Mouse (Mus musculus) liver, postnatal 0 days (tissue): ENCODE measurements around the gene Bpifb1. TPM values are rescaled to one million over a fixed set of nuclear protein-coding genes. Genes with fewer than 3 reads are reported as not detected.
"Not testable (repeated sequence)": the region's sequence is repeated elsewhere in the genome, so short reads cannot be mapped to it uniquely, and the experiment has no call there.

Source experiments
- ATAC-seq: fragments of 200-750 bp; cut with Nextera tagmentation; 2 replicates; pipeline ENCODE4 v1.8.0; 2017; ENCODE audit warnings: mild to moderate bottlenecking, moderate library complexity
- DNase-seq: peaks from one replicate; pipeline ENCODE4 v3.0.0-alpha.2; 2016
- H3K27ac ChIP-seq: fragments of 300-500 bp; sonication (generic); 2 replicates; pipeline ENCODE4 v1.5.1; 2014; ENCODE audit warnings: antibody characterized with exemption, moderate library complexity, mild to moderate bottlenecking, low read depth
- H3K27me3 ChIP-seq: fragments of 300-500 bp; sonication (generic); 2 replicates; pipeline ENCODE4 v1.6.1; 2014; ENCODE audit warnings: low read length, control low read depth, mixed read lengths; ENCODE audit not compliant: insufficient read depth
- H3K36me3 ChIP-seq: fragments of 300-500 bp; sonication (generic); replicated peaks from 2 replicates; pipeline ENCODE4 v1.6.1; 2014; ENCODE audit warnings: mild to moderate bottlenecking, control low read depth, low read length, moderate library complexity, mixed read lengths; ENCODE audit not compliant: insufficient read depth
- H3K4me1 ChIP-seq: fragments of 300-500 bp; sonication (generic); 2 replicates; pipeline ENCODE4 v1.6.1; 2014; ENCODE audit warnings: antibody characterized with exemption, mild to moderate bottlenecking, control low read depth; ENCODE audit not compliant: insufficient read depth
- H3K4me2 ChIP-seq: fragments of 300-500 bp; sonication (generic); 2 replicates; pipeline ENCODE4 v1.6.1; 2014; ENCODE audit warnings: low read depth, mild to moderate bottlenecking, low read length, moderate library complexity, mixed read lengths
- H3K4me3 ChIP-seq: fragments of 300-500 bp; sonication (generic); 2 replicates; pipeline ENCODE4 v1.5.1; 2014; ENCODE audit warnings: low read depth, low read length
- H3K9ac ChIP-seq: fragments of 300-500 bp; sonication (generic); replicated peaks from 2 replicates; pipeline ENCODE4 v1.6.1; 2014; ENCODE audit warnings: mild to moderate bottlenecking, moderate library complexity
- H3K9me3 ChIP-seq: fragments of 300-500 bp; sonication (generic); 2 replicates; pipeline ENCODE4 v1.6.1; 2016; ENCODE audit warnings: mild to moderate bottlenecking, control low read depth, low read length, mixed read lengths
- CTCF ChIP-seq: sonication (generic); IDR thresholded peaks from 2 replicates; pipeline ENCODE4 v1.5.1; 2016; ENCODE audit warnings: antibody characterized with exemption, low read depth
- EP300 ChIP-seq: IDR thresholded peaks from 2 replicates; pipeline ENCODE4 v1.6.1; 2016; ENCODE audit warnings: antibody characterized with exemption, low read depth, mild to moderate bottlenecking
- whole genome bisulfite sequencing: fragments of 180-500 bp; shearing (Covaris S2); extraction: QIAGEN DNeasy Blood & Tissue Kit; methylation state at CpG from one replicate; pipeline ENCODE4 v1.1.7; 2014; ENCODE audit not compliant: insufficient replicate concordance; 5-methylcytosine and 5-hydroxymethylcytosine counted together
- polyA plus RNA-seq: library from polyadenylated mRNA; unstranded; fragments of >200 nt; fragmentation: Nextera tagmentation; extraction: Ambion mirVana; gene quantifications from 2 replicates; pipeline ENCODE4 v1.2.1, GENCODE M21; 2015

Bpifb1 gene
- polyA plus RNA-seq, 1 experiment from 2014 or later: 0.16 TPM

- TF ChIP-seq CTCF: no peak
- TF ChIP-seq EP300: no peak
- Histone ChIP-seq H3K36me3 (no peaks in the 10 kb centered on the region), H3K9me3 (no peaks in the 10 kb centered on the region), H3K4me2 (no peak within 1 kb of the TSS), H3K4me3 (no peak within 1 kb of the TSS), H3K27me3 (no peaks in the 10 kb centered on the region), H3K9ac (no peak within 1 kb of the TSS), H3K27ac (no peak within 1 kb of the TSS), H3K4me1 (no peaks in the 10 kb centered on the region)
- WGBS: 20% methylated on average over 14 of the region's 14 CpGs
- ATAC-seq: no peak
- no peak for DNase-seq
Measured at GRCm38 (mm10) chr2:154223265-154223916, 32.8 kb downstream of the Bpifb1 start, which contains the start of gene Bpifb5. Bpifb5 (plus strand) TSS chr2:154223742.

GRCm38 (mm10) chr2:154223917-154224273, 33.3 kb downstream of the Bpifb1 start:
- H3K27me3 ChIP-seq: no peaks in the 10 kb centered on the region
- no peaks in the 10 kb centered on the region for H3K9me3 ChIP-seq
- DNase-seq (no peak), ATAC-seq (no peak)
- no peaks in the 10 kb centered on the region for H3K4me1 ChIP-seq
- no peak for TF ChIP-seq CTCF
- no peak for TF ChIP-seq EP300
- 41% methylated on average over 2 of the region's 2 CpGs for WGBS
- H3K36me3 ChIP-seq: no peaks in the 10 kb centered on the region
- no peak overlapping the region for H3K4me3 ChIP-seq
- no peak overlapping the region for H3K9ac ChIP-seq
- no peak overlapping the region for H3K4me2 ChIP-seq
- no peak overlapping the region for H3K27ac ChIP-seq

- 62% methylated on average over 4 of the region's 4 CpGs for WGBS
Measured at GRCm38 (mm10) chr2:154226991-154227390, 36.4 kb downstream of the Bpifb1 start.

GRCm38 (mm10) chr2:154227830-154228229, 37.2 kb downstream of the Bpifb1 start:
- Histone ChIP-seq H3K27me3 (no peaks in the 10 kb centered on the region), H3K9me3 (no peaks in the 10 kb centered on the region), H3K4me3 (no peak overlapping the region), H3K27ac (no peak overlapping the region), H3K36me3 (no peaks in the 10 kb centered on the region), H3K4me1 (no peaks in the 10 kb centered on the region), H3K9ac (no peak overlapping the region), H3K4me2 (no peak overlapping the region)
- WGBS: 67% methylated on average over 5 of the region's 5 CpGs
- TF ChIP-seq CTCF: no peak
- no peak for TF ChIP-seq EP300
- ATAC-seq (no peak), DNase-seq (no peak)

More at GRCm38 (mm10) chr2:154226991-154227390, 36.4 kb downstream of the Bpifb1 start:
- TF ChIP-seq CTCF: no peak
- no peak for TF ChIP-seq EP300
- no peak for DNase-seq
- H3K36me3 ChIP-seq: no peaks in the 10 kb centered on the region
- H3K27me3 ChIP-seq: no peaks in the 10 kb centered on the region
- ATAC-seq: no peak
- H3K4me2 ChIP-seq: no peak overlapping the region
- no peak overlapping the region for H3K27ac ChIP-seq
- H3K4me3 ChIP-seq: no peak overlapping the region
- no peaks in the 10 kb centered on the region for H3K9me3 ChIP-seq
- no peaks in the 10 kb centered on the region for H3K4me1 ChIP-seq
- no peak overlapping the region for H3K9ac ChIP-seq

GRCm38 (mm10) chr2:154233426-154233825, 42.8 kb downstream of the Bpifb1 start:
- Histone ChIP-seq H3K9me3 (no peaks in the 10 kb centered on the region), H3K9ac (no peak overlapping the region), H3K4me1 (no peaks in the 10 kb centered on the region), H3K36me3 (no peaks in the 10 kb centered on the region), H3K27me3 (no peaks in the 10 kb centered on the region), H3K27ac (no peak overlapping the region), H3K4me2 (no peak overlapping the region), H3K4me3 (no peak overlapping the region)
- DNase-seq: no peak
- no peak for TF ChIP-seq CTCF
- ATAC-seq: no peak
- WGBS: 82% methylated on average over 6 of the region's 6 CpGs

GRCm38 (mm10) chr2:154240771-154241170, 50.2 kb downstream of the Bpifb1 start:
- Histone ChIP-seq H3K9ac (no peak overlapping the region), H3K36me3 (no peaks in the 10 kb centered on the region), H3K4me2 (no peak overlapping the region), H3K4me1 (no peaks in the 10 kb centered on the region), H3K4me3 (no peak overlapping the region), H3K27me3 (no peaks in the 10 kb centered on the region), H3K27ac (no peak overlapping the region), H3K9me3 (no peaks in the 10 kb centered on the region)
- DNase-seq (no peak), ATAC-seq (no peak)
- 75% methylated on average over 6 of the region's 6 CpGs for WGBS
- TF ChIP-seq CTCF (no peak), EP300 (no peak)

GRCm38 (mm10) chr2:154242726-154243125, 52.1 kb downstream of the Bpifb1 start:
- H3K9ac ChIP-seq, H3K4me1 ChIP-seq, DNase-seq, H3K4me2 ChIP-seq, H3K36me3 ChIP-seq, H3K9me3 ChIP-seq, H3K27ac ChIP-seq, ATAC-seq, H3K27me3 ChIP-seq, H3K4me3 ChIP-seq: not testable (repeated sequence)
- WGBS: 89% methylated on average over 10 of the region's 12 CpGs
